Mouse (Mus musculus) heart, postnatal 4 days (tissue): Measurements from ENCODE around the gene Ppox. TPM values are rescaled to one million over a fixed set of nuclear protein-coding genes. Genes with fewer than 3 reads are reported as not detected.
A peak's percentile ranks its signal among the peaks of the same experiment; 100 is the strongest.
"Not testable (repeated sequence)": the region's sequence is repeated elsewhere in the genome, so short reads cannot be mapped to it uniquely, and the experiment has no call there.

Experiments used
- DNase-seq: peaks from one replicate; pipeline ENCODE4 v3.0.0; 2021
- total RNA-seq, 2 experiments: library from RNA; stranded (reverse); gene quantifications; 2 replicates each; pipeline ENCODE4 v1.2.3; 2021

Gene Ppox
- total RNA-seq, result 10 to 100 TPM; 22.3 to 23.4 TPM

GRCm38 (mm10) chr1:171280916-171281527 is at the start of gene Ppox:
Gene Ppox, minus strand, starts transcription at chr1:171281186.
- DNase-seq, result peak; percentile 90

- no peak for DNase-seq
These were observed 49.2 kb upstream of the Ppox start for GRCm38 (mm10) chr1:171330216-171330560.

GRCm38 (mm10) chr1:171329433-171330215 is 48.6 kb upstream of the Ppox start:
- DNase-seq, result peak; percentile 86

GRCm38 (mm10) chr1:171328839-171329432 is 48.0 kb upstream of the Ppox start, which contains the start of gene Dedd:
Gene Dedd, plus strand, starts transcription at chr1:171329145.
- DNase-seq, result peak; percentile 91

GRCm38 (mm10) chr1:171328244-171328643 is 47.3 kb upstream of the Ppox start:
- no peak for DNase-seq

- not testable (repeated sequence) for DNase-seq
These were observed 45.6 kb upstream of the Ppox start for GRCm38 (mm10) chr1:171326588-171326987.

GRCm38 (mm10) chr1:171325571-171325970 is 44.6 kb upstream of the Ppox start:
- DNase-seq, result no peak

GRCm38 (mm10) chr1:171322012-171322411 is 41.0 kb upstream of the Ppox start:
- no peak for DNase-seq

GRCm38 (mm10) chr1:171321415-171321814 is 40.4 kb upstream of the Ppox start:
- DNase-seq, result peak; percentile 35

- no peak for DNase-seq
These were observed 39.2 kb upstream of the Ppox start for GRCm38 (mm10) chr1:171320151-171320550.

GRCm38 (mm10) chr1:171319748-171320147 is 38.8 kb upstream of the Ppox start:
- no peak for DNase-seq

GRCm38 (mm10) chr1:171309321-171309720 is 28.3 kb upstream of the Ppox start:
- no peak for DNase-seq

- not testable (repeated sequence) for DNase-seq
These were observed 25.2 kb upstream of the Ppox start for GRCm38 (mm10) chr1:171306157-171306556.

- DNase-seq, result no peak
These were observed 17.2 kb upstream of the Ppox start for GRCm38 (mm10) chr1:171298226-171298625.

GRCm38 (mm10) chr1:171295063-171295402 is 14.0 kb upstream of the Ppox start:
- DNase-seq, result no peak

- peak; percentile 83 for DNase-seq
These were observed 13.5 kb upstream of the Ppox start, which contains the start of gene Ufc1 for GRCm38 (mm10) chr1:171294298-171295062. Gene Ufc1, minus strand, starts transcription at chr1:171295024.

GRCm38 (mm10) chr1:171293906-171294297 is 12.9 kb upstream of the Ppox start:
- DNase-seq, result no peak

- DNase-seq, result no peak
These were observed 12.4 kb upstream of the Ppox start for GRCm38 (mm10) chr1:171293351-171293750.

GRCm38 (mm10) chr1:171288328-171288727 is 7.3 kb upstream of the Ppox start:
- DNase-seq, result no peak

GRCm38 (mm10) chr1:171287136-171288081 is 6.4 kb upstream of the Ppox start, which contains the start of gene Usp21:
Gene Usp21, minus strand, starts transcription at chr1:171287991.
- DNase-seq, result peak; percentile 96

- DNase-seq, result no peak
These were observed 5.5 kb upstream of the Ppox start for GRCm38 (mm10) chr1:171286517-171286916.
